8 mouse cellular contexts compared by ENCODE assay signal in genomic region chr9:106211680-106212593, GRCm38 (mm10). TPM values are rescaled to one million over a fixed set of nuclear protein-coding genes. Genes with fewer than 3 reads are reported as not detected.
DNase-seq lines count a peak whose midpoint lies in the region; ATAC-seq and TF ChIP-seq lines count a peak whose summit lies in the region.

No protein-coding gene starts in this region.

- peak overlapping the region; percentile 53 for H3K4me2 ChIP-seq in CH12.LX (ENCODE audit: insufficient read depth, low read depth, poor library complexity, severe bottlenecking)
- H3K4me2 ChIP-seq in heart, postnatal 0 days (ENCODE audit: low read depth, low read length) = peak overlapping the region; percentile 54
- H3K4me2 ChIP-seq in lung, embryonic 15.5 days = peak overlapping the region; percentile 54

- peak overlapping the region; percentile 41 for H3K9ac ChIP-seq in CH12.LX (ENCODE audit: insufficient read depth, low read depth)
- H3K9ac ChIP-seq in heart, postnatal 0 days (replicated peaks; ENCODE audit: low read depth, low read length) = 0 out of 2 replicates have a peak overlapping the region, but pooled peaks have one; percentile 15
- peak overlapping the region; percentile 32; the same call in 1 of the 2 replicates for H3K9ac ChIP-seq in lung, embryonic 15.5 days

- no peaks in the 10 kb centered on the region for H3K27me3 ChIP-seq in CH12.LX (replicated peaks)
- H3K27me3 ChIP-seq in heart, postnatal 0 days (ENCODE audit: control insufficient read depth, insufficient read depth, low read length) = no peaks in the 10 kb centered on the region
- no peaks in the 10 kb centered on the region for H3K27me3 ChIP-seq in lung, embryonic 15.5 days

- TF ChIP-seq RAD21 in CH12.LX (IDR thresholded peaks at IDR 0.05; ENCODE audit: low read depth, low read length) = peak; percentile 89

- 22% methylated on average over 37 of the region's 37 CpGs for WGBS in heart, postnatal 0 days
- 21% methylated on average over 37 of the region's 37 CpGs for WGBS in lung, embryonic 15.5 days

- TF ChIP-seq CTCF in CH12.LX (conservative IDR thresholded peaks at IDR 0.05 in 1 of 2, IDR thresholded peaks at IDR 0.05 in 1 of 2; ENCODE audit: low read depth in 2 of 2, low read length in 2 of 2) = peak; percentile 94 to 100
- TF ChIP-seq CTCF in heart, postnatal 0 days (IDR thresholded peaks at IDR 0.05; ENCODE audit: low read depth) = peak; percentile 100

- no peak for TF ChIP-seq EP300 in CH12.LX (IDR thresholded peaks at IDR 0.05; ENCODE audit: low read length)
- no peak for TF ChIP-seq EP300 in heart, postnatal 0 days (IDR thresholded peaks at IDR 0.05; ENCODE audit: low read depth)

- H3K27ac ChIP-seq in CH12.LX (ENCODE audit: insufficient read depth, low read depth) = peak overlapping the region; percentile 63
- H3K27ac ChIP-seq in heart, postnatal 0 days (ENCODE audit: low read depth) = peak overlapping the region; percentile 48
- H3K27ac ChIP-seq in lung, embryonic 15.5 days = peak overlapping the region; percentile 81

- DNase-seq in CH12.LX (ENCODE audit: extremely low read depth) = peak; percentile 94
- peak; percentile 73 for DNase-seq in c-Kit-negative CD71-positive TER-119-positive erythroid progenitor cells, embryonic 14.5 days (ENCODE audit: low read depth, low spot score)
- peak; percentile 67 for DNase-seq in fibroblast of lung, adult 2 months (ENCODE audit: low read depth)
- peak; percentile 87 for DNase-seq in heart, postnatal 0 days (ENCODE audit: low spot score)
- peak; percentile 86 to 94 for DNase-seq in kidney, postnatal 36 days
- DNase-seq in ovary, postnatal 10 days (ENCODE audit: low spot score) = peak; percentile 63
- DNase-seq in thymus, postnatal 0 days (ENCODE audit: low spot score) = peak; percentile 93

- H3K4me3 ChIP-seq in CH12.LX (replicated peaks in 1 of 3; ENCODE audit: low read depth in 2 of 3, low read length in 2 of 3, poor library complexity in 1 of 3) = peak overlapping the region; percentile 58 to 66 (median 66)
- H3K4me3 ChIP-seq in heart, postnatal 0 days (ENCODE audit: low read depth, low read length) = peak overlapping the region; percentile 5; the same call in 1 of the 2 replicates
- H3K4me3 ChIP-seq in lung, embryonic 15.5 days = peak overlapping the region; percentile 25

- peak; percentile 85 for ATAC-seq in heart, postnatal 0 days (ENCODE audit: insufficient read depth, low read depth)
- peak; percentile 76 for ATAC-seq in lung, embryonic 15.5 days (ENCODE audit: borderline replicate concordance, extremely low read depth, low FRiP score, low TSS enrichment)

- peaks cover 18 to 52% of the 10 kb centered on the region in 2 experiments for H3K4me1 ChIP-seq in CH12.LX (ENCODE audit: control insufficient read depth in 1 of 2, insufficient read depth in 2 of 2)
- peaks cover 10% of the 10 kb centered on the region for H3K4me1 ChIP-seq in heart, postnatal 0 days (ENCODE audit: control insufficient read depth, insufficient read depth)
- peaks cover 15% of the 10 kb centered on the region for H3K4me1 ChIP-seq in lung, embryonic 15.5 days

- H3K9me3 ChIP-seq in CH12.LX (replicated peaks; ENCODE audit: low read length) = no peaks in the 10 kb centered on the region
- no peaks in the 10 kb centered on the region for H3K9me3 ChIP-seq in heart, postnatal 0 days (replicated peaks; ENCODE audit: control insufficient read depth, low read length)
- H3K9me3 ChIP-seq in lung, embryonic 15.5 days = no peaks in the 10 kb centered on the region

- in situ Hi-C loops in CH12.LX (cut with MboI; ENCODE audit: low pct_ligation_motif_present, low pct_unique_long_range_greater_than_20kb, low sequenced_read_pairs) = loop anchor here (5.0 kb wide), 1 partner anchor 55 kb away; the partner anchor contains the start of gene Glyctk

- dilution Hi-C loops in CH12.LX (cut with MboI; ENCODE audit: extremely low pct_ligation_motif_present, extremely low pct_unique_long_range_greater_than_20kb, low sequenced_read_pairs) = no loop called here

- H3K36me3 ChIP-seq in CH12.LX (replicated peaks in 1 of 2; ENCODE audit: control insufficient read depth in 1 of 2, insufficient read depth in 1 of 2, low read length in 1 of 2) = peaks cover 30 to 77% of the 10 kb centered on the region in 2 experiments
- peaks cover 38% of the 10 kb centered on the region for H3K36me3 ChIP-seq in heart, postnatal 0 days (replicated peaks; ENCODE audit: control insufficient read depth, insufficient read depth, low read length)
- peaks cover 33% of the 10 kb centered on the region for H3K36me3 ChIP-seq in lung, embryonic 15.5 days

- TF ChIP-seq POLR2A in CH12.LX (IDR thresholded peaks at IDR 0.05; ENCODE audit: low read depth, low read length) = peak; percentile 51; the same call in 1 of the 2 replicates

- H3K79me2 ChIP-seq in CH12.LX (replicated peaks; ENCODE audit: control insufficient read depth, extremely low read depth, insufficient read depth, poor library complexity, severe bottlenecking) = no peaks in the 10 kb centered on the region

TF ChIP-seq in CH12.LX, 34 proteins besides CTCF, POLR2A, EP300 and RAD21 (continues in another document):
- no peak for TF ChIP-seq USF2 (conservative IDR thresholded peaks at IDR 0.05; ENCODE audit: low read depth, low read length)
- peak; percentile 57; the same call in 1 of the 2 replicates for TF ChIP-seq JUND (conservative IDR thresholded peaks at IDR 0.05; ENCODE audit: low read depth, low read length)
- no peak for TF ChIP-seq GABPA (IDR thresholded peaks at IDR 0.05; ENCODE audit: insufficient replicate concordance, low read depth, low read length)
- TF ChIP-seq JUN (IDR thresholded peaks at IDR 0.05; ENCODE audit: insufficient read depth, low read depth, low read length) = no peak
- TF ChIP-seq HCFC1 (IDR thresholded peaks at IDR 0.05; ENCODE audit: low read depth, low read length) = peak; percentile 72
- peak; percentile 80 for TF ChIP-seq MXI1 (IDR thresholded peaks at IDR 0.05; ENCODE audit: low read depth, low read length)
- TF ChIP-seq SIN3A (IDR thresholded peaks at IDR 0.05; ENCODE audit: low read length) = peak; percentile 91
- TF ChIP-seq NRF1 (IDR thresholded peaks at IDR 0.05; ENCODE audit: low read depth, low read length) = peak; percentile 30; the same call in 1 of the 2 replicates
- no peak for TF ChIP-seq POLR2AphosphoS2 (IDR thresholded peaks at IDR 0.05; ENCODE audit: low read depth, low read length)
- peak; percentile 55 for TF ChIP-seq BHLHE40 (IDR thresholded peaks at IDR 0.05; ENCODE audit: low read depth, low read length)
- peak; percentile 25; the same call in 1 of the 2 replicates for TF ChIP-seq ETS1 (conservative IDR thresholded peaks at IDR 0.05; ENCODE audit: low read depth, low read length)
- TF ChIP-seq ELF1 (IDR thresholded peaks at IDR 0.05; ENCODE audit: low read depth, low read length) = peak; percentile 93
- peak; percentile 48 for TF ChIP-seq ZNF384 (IDR thresholded peaks at IDR 0.05; ENCODE audit: low read depth, low read length)
- peak; percentile 80 for TF ChIP-seq IRF4 (IDR thresholded peaks at IDR 0.05; ENCODE audit: low read depth, low read length)

RNA-seq across cellular contexts. Expression of gene Twf2, which starts 9.0 kb away (rescaled TPM):
- total RNA-seq in CH12.LX (2012; rRNA removed) (120 and 156 TPM in 2 replicates), CH12.LX (2014; rRNA removed) (177 and 186 TPM in 2 replicates)
- 129 and 131 TPM in 2 replicates for polyA plus RNA-seq in CH12.LX (2012; ENCODE audit: insufficient read length, low read depth)
- 92.1 and 105 TPM in 2 replicates for total RNA-seq in heart, postnatal 0 days (2014; rRNA removed; ENCODE audit: low replicate concordance)
- polyA plus RNA-seq in heart, postnatal 0 days (2015; fragmentation: Nextera tagmentation; extraction: Ambion mirVana) = 57.3 and 64.2 TPM in 2 replicates
- polyA plus RNA-seq in lung, embryonic 15.5 days (2015; fragmentation: Nextera tagmentation; extraction: Ambion mirVana) = 73.7 and 76.4 TPM in 2 replicates
- 138 and 141 TPM in 2 replicates for polyA plus RNA-seq in thymus, postnatal 0 days (2015; fragmentation: Nextera tagmentation; extraction: Ambion mirVana)

RNA-seq across cellular contexts. Expression of gene Tlr9, which starts 10.5 kb away (rescaled TPM):
- total RNA-seq in CH12.LX (2012; rRNA removed) (1.4 and 1.5 TPM in 2 replicates), CH12.LX (2014; rRNA removed) (0.54 and 1.0 TPM in 2 replicates)
- polyA plus RNA-seq in CH12.LX (2012; ENCODE audit: insufficient read length, low read depth) = 9.9 and 12.5 TPM in 2 replicates
- not detected in 2 replicates for total RNA-seq in heart, postnatal 0 days (2014; rRNA removed; ENCODE audit: low replicate concordance)
- polyA plus RNA-seq in heart, postnatal 0 days (2015; fragmentation: Nextera tagmentation; extraction: Ambion mirVana) = 0.04 and 0.05 TPM in 2 replicates
- 0.06 TPM in 1 of 2 replicates, not detected in the other for polyA plus RNA-seq in lung, embryonic 15.5 days (2015; fragmentation: Nextera tagmentation; extraction: Ambion mirVana)
- 0.12 and 0.30 TPM in 2 replicates for polyA plus RNA-seq in thymus, postnatal 0 days (2015; fragmentation: Nextera tagmentation; extraction: Ambion mirVana)

RNA-seq across cellular contexts. Expression of gene Ppm1m, which starts 12.4 kb away (rescaled TPM):
- 86.0 and 103 TPM in 2 replicates for total RNA-seq in CH12.LX (2012; rRNA removed)
- total RNA-seq in CH12.LX (2014; rRNA removed) = 54.7 and 60.1 TPM in 2 replicates
- polyA plus RNA-seq in CH12.LX (2012; ENCODE audit: insufficient read length, low read depth) = 99.8 and 111 TPM in 2 replicates
- total RNA-seq in heart, postnatal 0 days (2014; rRNA removed; ENCODE audit: low replicate concordance) = 7.5 and 22.8 TPM in 2 replicates
- 13.1 and 15.1 TPM in 2 replicates for polyA plus RNA-seq in heart, postnatal 0 days (2015; fragmentation: Nextera tagmentation; extraction: Ambion mirVana)
- 60.4 and 62.8 TPM in 2 replicates for polyA plus RNA-seq in lung, embryonic 15.5 days (2015; fragmentation: Nextera tagmentation; extraction: Ambion mirVana)
- 21.0 and 21.4 TPM in 2 replicates for polyA plus RNA-seq in thymus, postnatal 0 days (2015; fragmentation: Nextera tagmentation; extraction: Ambion mirVana)

RNA-seq across cellular contexts. Expression of gene Alas1, which starts 36.5 kb away (rescaled TPM):
- 65.1 and 71.9 TPM in 2 replicates for total RNA-seq in CH12.LX (2012; rRNA removed)
- 93.1 and 105 TPM in 2 replicates for total RNA-seq in CH12.LX (2014; rRNA removed)
- polyA plus RNA-seq in CH12.LX (2012; ENCODE audit: insufficient read length, low read depth) = 68.2 and 69.6 TPM in 2 replicates
- total RNA-seq in heart, postnatal 0 days (2014; rRNA removed; ENCODE audit: low replicate concordance) = 309 and 334 TPM in 2 replicates
- 385 and 421 TPM in 2 replicates for polyA plus RNA-seq in heart, postnatal 0 days (2015; fragmentation: Nextera tagmentation; extraction: Ambion mirVana)
- 124 and 132 TPM in 2 replicates for polyA plus RNA-seq in lung, embryonic 15.5 days (2015; fragmentation: Nextera tagmentation; extraction: Ambion mirVana)
- 80.1 and 93.8 TPM in 2 replicates for polyA plus RNA-seq in thymus, postnatal 0 days (2015; fragmentation: Nextera tagmentation; extraction: Ambion mirVana)

RNA-seq across cellular contexts. Expression of gene Wdr82, which starts 41.2 kb away (rescaled TPM):
- total RNA-seq in CH12.LX (2012; rRNA removed) (70.4 and 90.7 TPM in 2 replicates), CH12.LX (2014; rRNA removed) (117 and 131 TPM in 2 replicates)
- polyA plus RNA-seq in CH12.LX (2012; ENCODE audit: insufficient read length, low read depth) = 93.6 and 100 TPM in 2 replicates
- total RNA-seq in heart, postnatal 0 days (2014; rRNA removed; ENCODE audit: low replicate concordance) = 122 and 124 TPM in 2 replicates
- polyA plus RNA-seq in heart, postnatal 0 days (2015; fragmentation: Nextera tagmentation; extraction: Ambion mirVana) = 13.9 and 14.3 TPM in 2 replicates
- 22.3 and 24.0 TPM in 2 replicates for polyA plus RNA-seq in lung, embryonic 15.5 days (2015; fragmentation: Nextera tagmentation; extraction: Ambion mirVana)
- polyA plus RNA-seq in thymus, postnatal 0 days (2015; fragmentation: Nextera tagmentation; extraction: Ambion mirVana) = 19.1 and 20.5 TPM in 2 replicates

Comparison
In these comparisons a context has a peak if more than half of its experiments do, and no peak if none do; other contexts are left out.
1. Peak in every context shown above with its lines: DNase-seq, ATAC-seq, H3K4me3 ChIP-seq and H3K27ac ChIP-seq.
2. H3K4me3 ChIP-seq: peak in every context shown above with its lines; median percentile 66 in CH12.LX; 25 in lung, embryonic 15.5 days; 5 in heart, postnatal 0 days.